Mouse (Mus musculus): ENCODE data around the gene Lrrc34. TPM values are rescaled to one million over a fixed set of nuclear protein-coding genes. Genes with fewer than 3 reads are reported as not detected.

The Lrrc34 gene
- total RNA-seq, 1 experiment: 5.6 TPM

GRCm38 (mm10) chr3:30650062-30650841 lies 2.6 kb upstream of the Lrrc34 start:
- Histone ChIP-seq H3K4me1 (ENCODE audit: control insufficient read depth in 2 of 2, insufficient read depth in 2 of 2, low read length in 2 of 2, poor library complexity in 1 of 2) (peaks cover 0 to 16% of the 10 kb centered on the region in 2 experiments; a peak in 3 of 4 replicates), H3K9me3 (ENCODE audit: control insufficient read depth, insufficient read depth, low read depth, low read length) (no peaks in the 10 kb centered on the region), H3K27ac (ENCODE audit: insufficient read depth, low read depth, low read length, poor library complexity, severe bottlenecking) (no peak overlapping the region), H3K4me3 (ENCODE audit: insufficient read depth in 1 of 2, low read depth in 1 of 2, low read length in 2 of 2, poor library complexity in 1 of 2, severe bottlenecking in 1 of 2) (peak overlapping the region; percentile 56 to 79), H3K36me3 (ENCODE audit: control insufficient read depth, insufficient read depth, low read length, poor library complexity, severe bottlenecking) (no peaks in the 10 kb centered on the region; the same call in 1 of the 2 replicates), H3K9ac (ENCODE audit: insufficient read depth, low read depth, low read length, poor library complexity, severe bottlenecking) (peak overlapping the region; percentile 1)
- DNase-seq (ENCODE audit: low read depth, low spot score): peak; percentile 17
- TF ChIP-seq ZNF384 (IDR thresholded peaks at IDR 0.05; ENCODE audit: low read depth, low read length) (no peak), CHD2 (IDR thresholded peaks at IDR 0.05; ENCODE audit: low read depth, low read length) (no peak), MAFK (IDR thresholded peaks at IDR 0.05; ENCODE audit: insufficient read depth, low read depth, low read length) (no peak), HCFC1 (IDR thresholded peaks at IDR 0.05; ENCODE audit: borderline replicate concordance, insufficient read depth, low read length) (no peak), ZC3H11A (IDR thresholded peaks at IDR 0.05; ENCODE audit: borderline replicate concordance, low read depth, low read length) (no peak)
- in situ Hi-C loops (cut with MboI; ENCODE audit: low sequenced_read_pairs in 2 of 2, unreplicated experiment in 2 of 2): no loop called here

GRCm38 (mm10) chr3:30648466-30648865 lies 797 bp upstream of the Lrrc34 start:
- H3K27ac ChIP-seq (ENCODE audit: insufficient read depth, low read depth, low read length, poor library complexity, severe bottlenecking): peak overlapping the region; percentile 78; the same call in 1 of the 2 replicates
- no peak overlapping the region for H3K9ac ChIP-seq (ENCODE audit: insufficient read depth, low read depth, low read length, poor library complexity, severe bottlenecking)
- peak overlapping the region; percentile 23 to 50 for H3K4me3 ChIP-seq (ENCODE audit: insufficient read depth in 1 of 2, low read depth in 1 of 2, low read length in 2 of 2, poor library complexity in 1 of 2, severe bottlenecking in 1 of 2)
- H3K4me1 ChIP-seq (ENCODE audit: control insufficient read depth in 2 of 2, insufficient read depth in 2 of 2, low read length in 2 of 2, poor library complexity in 1 of 2): peaks cover 0 to 16% of the 10 kb centered on the region in 2 experiments; a peak in 3 of 4 replicates
- peaks cover 5% of the 10 kb centered on the region; the same call in 1 of the 2 replicates for H3K36me3 ChIP-seq (ENCODE audit: control insufficient read depth, insufficient read depth, low read length, poor library complexity, severe bottlenecking)
- H3K9me3 ChIP-seq (ENCODE audit: control insufficient read depth, insufficient read depth, low read depth, low read length): no peaks in the 10 kb centered on the region
- DNase-seq (ENCODE audit: low read depth, low spot score): peak; percentile 19
- in situ Hi-C loops (cut with MboI; ENCODE audit: low sequenced_read_pairs in 2 of 2, unreplicated experiment in 2 of 2): no loop called here
- TF ChIP-seq HCFC1 (IDR thresholded peaks at IDR 0.05; ENCODE audit: borderline replicate concordance, insufficient read depth, low read length) (no peak), ZNF384 (IDR thresholded peaks at IDR 0.05; ENCODE audit: low read depth, low read length) (no peak), CHD2 (IDR thresholded peaks at IDR 0.05; ENCODE audit: low read depth, low read length) (no peak), ZC3H11A (IDR thresholded peaks at IDR 0.05; ENCODE audit: borderline replicate concordance, low read depth, low read length) (no peak), MAFK (IDR thresholded peaks at IDR 0.05; ENCODE audit: insufficient read depth, low read depth, low read length) (no peak)

- H3K9me3 ChIP-seq (ENCODE audit: control insufficient read depth, insufficient read depth, low read depth, low read length): no peaks in the 10 kb centered on the region
- peak; percentile 89 for DNase-seq (ENCODE audit: low read depth, low spot score)
- in situ Hi-C loops (cut with MboI; ENCODE audit: low sequenced_read_pairs in 2 of 2, unreplicated experiment in 2 of 2): no loop called here
- H3K9ac ChIP-seq (ENCODE audit: insufficient read depth, low read depth, low read length, poor library complexity, severe bottlenecking): peak overlapping the region; percentile 13; the same call in 1 of the 2 replicates
- peak overlapping the region; percentile 44; the same call in 1 of the 2 replicates for H3K27ac ChIP-seq (ENCODE audit: insufficient read depth, low read depth, low read length, poor library complexity, severe bottlenecking)
- TF ChIP-seq HCFC1 (IDR thresholded peaks at IDR 0.05; ENCODE audit: borderline replicate concordance, insufficient read depth, low read length) (no peak), MAFK (IDR thresholded peaks at IDR 0.05; ENCODE audit: insufficient read depth, low read depth, low read length) (no peak), ZNF384 (IDR thresholded peaks at IDR 0.05; ENCODE audit: low read depth, low read length) (no peak), CHD2 (IDR thresholded peaks at IDR 0.05; ENCODE audit: low read depth, low read length) (no peak), ZC3H11A (IDR thresholded peaks at IDR 0.05; ENCODE audit: borderline replicate concordance, low read depth, low read length) (no peak)
- H3K36me3 ChIP-seq (ENCODE audit: control insufficient read depth, insufficient read depth, low read length, poor library complexity, severe bottlenecking): peaks cover 8% of the 10 kb centered on the region
- peak overlapping the region; percentile 44 to 50 for H3K4me3 ChIP-seq (ENCODE audit: insufficient read depth in 1 of 2, low read depth in 1 of 2, low read length in 2 of 2, poor library complexity in 1 of 2, severe bottlenecking in 1 of 2)
- peaks cover 0 to 12% of the 10 kb centered on the region in 2 experiments; a peak in 3 of 4 replicates for H3K4me1 ChIP-seq (ENCODE audit: control insufficient read depth in 2 of 2, insufficient read depth in 2 of 2, low read length in 2 of 2, poor library complexity in 1 of 2)
These were observed 908 bp downstream of the Lrrc34 start for GRCm38 (mm10) chr3:30646761-30647160.

- Histone ChIP-seq H3K9ac (ENCODE audit: insufficient read depth, low read depth, low read length, poor library complexity, severe bottlenecking) (no peak within 1 kb of the TSS), H3K27ac (ENCODE audit: insufficient read depth, low read depth, low read length, poor library complexity, severe bottlenecking) (no peak within 1 kb of the TSS), H3K36me3 (ENCODE audit: control insufficient read depth, insufficient read depth, low read length, poor library complexity, severe bottlenecking) (peaks cover 10% of the 10 kb centered on the region), H3K4me1 (ENCODE audit: control insufficient read depth in 2 of 2, insufficient read depth in 2 of 2, low read length in 2 of 2, poor library complexity in 1 of 2) (peaks cover 0 to 11% of the 10 kb centered on the region in 2 experiments; a peak in 2 of 4 replicates), H3K4me3 (ENCODE audit: insufficient read depth in 1 of 2, low read depth in 1 of 2, low read length in 2 of 2, poor library complexity in 1 of 2, severe bottlenecking in 1 of 2) (no peak within 1 kb of the TSS), H3K9me3 (ENCODE audit: control insufficient read depth, insufficient read depth, low read depth, low read length) (no peaks in the 10 kb centered on the region)
- DNase-seq (ENCODE audit: low read depth, low spot score): no peak
- in situ Hi-C loops (cut with MboI; ENCODE audit: low sequenced_read_pairs in 2 of 2, unreplicated experiment in 2 of 2): no loop called here
- no peak for TF ChIP-seq ZNF384 (IDR thresholded peaks at IDR 0.05; ENCODE audit: low read depth, low read length)
These were observed 3.5 kb downstream of the Lrrc34 start, which contains the start of gene Lrriq4 for GRCm38 (mm10) chr3:30644207-30644606. Gene Lrriq4 (plus strand): TSS chr3:30644507.
